In genomic region chrX:71365011-71365410, GRCm38 (mm10) we compare ENCODE assay signal across 8 mouse cellular contexts. TPM values are rescaled to one million over a fixed set of nuclear protein-coding genes. Genes with fewer than 3 reads are reported as not detected.
DNase-seq lines count a peak whose midpoint lies in the region; ATAC-seq and TF ChIP-seq lines count a peak whose summit lies in the region.

No protein-coding gene starts in this region.

- peak overlapping the region; percentile 83; the same call in 1 of the 2 replicates for H3K27ac ChIP-seq in cortical plate, adult 2 months (ENCODE audit: insufficient read depth, low read length)
- H3K27ac ChIP-seq in heart, embryonic 10.5 days, result peak overlapping the region; percentile 85
- H3K27ac ChIP-seq in kidney, embryonic 16.5 days (ENCODE audit: low read length), result peak overlapping the region; percentile 43; the same call in 1 of the 2 replicates
- H3K27ac ChIP-seq in lung, embryonic 14.5 days (ENCODE audit: low read depth), result 0 out of 2 replicates have a peak overlapping the region, but pooled peaks have one; percentile 24

- H3ac ChIP-seq in C2C12 (ENCODE audit: control insufficient read depth, insufficient read length, low read depth), result peak overlapping the region; percentile 61

- H3K9ac ChIP-seq in kidney, embryonic 16.5 days (replicated peaks; ENCODE audit: low read length), result peak overlapping the region; percentile 72
- H3K9ac ChIP-seq in lung, embryonic 14.5 days, result peak overlapping the region; percentile 64

- TF ChIP-seq POLR2A in cortical plate, adult 2 months (IDR thresholded peaks at IDR 0.05; ENCODE audit: extremely low read depth, insufficient read depth, low read length), result no peak

- peak; percentile 53 for DNase-seq in Muller cell, postnatal 12 days (ENCODE audit: inconsistent ontology term)
- DNase-seq in heart, embryonic 10.5 days (ENCODE audit: low spot score), result no peak
- DNase-seq in lung, embryonic 14.5 days, result peak; percentile 23
- peak; percentile 18 for DNase-seq in retina, embryonic 14.5 days (ENCODE audit: low spot score)

- 26% methylated on average over 19 of the region's 20 CpGs for WGBS in heart, embryonic 10.5 days
- WGBS in kidney, embryonic 16.5 days, result 32% methylated on average over 15 of the region's 20 CpGs
- WGBS in lung, embryonic 14.5 days, result 16% methylated on average over 18 of the region's 20 CpGs

- peak; percentile 80; the same call in 1 of the 2 replicates for ATAC-seq in kidney, embryonic 16.5 days (ENCODE audit: low FRiP score, low TSS enrichment)
- peak; percentile 81 for ATAC-seq in lung, embryonic 14.5 days (ENCODE audit: insufficient read depth)
- ATAC-seq in monocyte, adult 5-6 weeks (replicated peaks; ENCODE audit: insufficient number of reproducible peaks, low FRiP score, low TSS enrichment, poor library complexity, severe bottlenecking), result no peak

- peak overlapping the region; percentile 52 for H3K4me2 ChIP-seq in kidney, embryonic 16.5 days (replicated peaks; ENCODE audit: low read depth, low read length)
- peak overlapping the region; percentile 68 for H3K4me2 ChIP-seq in lung, embryonic 14.5 days

- H3K79me3 ChIP-seq in C2C12 (ENCODE audit: low read depth), result no peaks in the 10 kb centered on the region

- H3K4me1 ChIP-seq in cortical plate, adult 2 months (ENCODE audit: control insufficient read depth, insufficient read depth, low read length), result no peaks in the 10 kb centered on the region
- no peaks in the 10 kb centered on the region for H3K4me1 ChIP-seq in heart, embryonic 10.5 days
- no peaks in the 10 kb centered on the region for H3K4me1 ChIP-seq in kidney, embryonic 16.5 days (ENCODE audit: insufficient read depth, low read length)
- H3K4me1 ChIP-seq in lung, embryonic 14.5 days (ENCODE audit: insufficient read depth), result no peaks in the 10 kb centered on the region

- H3K79me2 ChIP-seq in C2C12 (ENCODE audit: control insufficient read depth, insufficient read depth), result no peaks in the 10 kb centered on the region

- TF ChIP-seq CTCF in C2C12 (IDR thresholded peaks at IDR 0.05; ENCODE audit: control insufficient read depth, insufficient read depth, insufficient read length), result no peak
- no peak for TF ChIP-seq CTCF in cortical plate, adult 2 months (IDR thresholded peaks at IDR 0.05; ENCODE audit: extremely low read depth, insufficient read depth, low read length)
- no peak for TF ChIP-seq CTCF in lung, embryonic 14.5 days (IDR thresholded peaks at IDR 0.05; ENCODE audit: low read depth)

- H3K4me3 ChIP-seq in C2C12 (ENCODE audit: insufficient read depth, poor library complexity, severe bottlenecking), result peak overlapping the region; percentile 30
- H3K4me3 ChIP-seq in cortical plate, adult 2 months (ENCODE audit: insufficient read depth, low read length), result peak overlapping the region; percentile 94
- peak overlapping the region; percentile 67 for H3K4me3 ChIP-seq in heart, embryonic 10.5 days
- H3K4me3 ChIP-seq in kidney, embryonic 16.5 days (ENCODE audit: low read length), result peak overlapping the region; percentile 60
- H3K4me3 ChIP-seq in lung, embryonic 14.5 days (ENCODE audit: low read depth, low read length), result peak overlapping the region; percentile 58

- no peaks in the 10 kb centered on the region for H3K36me3 ChIP-seq in C2C12 (ENCODE audit: control insufficient read depth, insufficient read depth)
- H3K36me3 ChIP-seq in heart, embryonic 10.5 days, result no peaks in the 10 kb centered on the region
- no peaks in the 10 kb centered on the region for H3K36me3 ChIP-seq in kidney, embryonic 16.5 days (ENCODE audit: insufficient read depth, low read length)
- H3K36me3 ChIP-seq in lung, embryonic 14.5 days (ENCODE audit: insufficient read depth), result no peaks in the 10 kb centered on the region

- no peaks in the 10 kb centered on the region for H3K27me3 ChIP-seq in C2C12 (ENCODE audit: control insufficient read depth, insufficient read depth, insufficient read length)
- no peaks in the 10 kb centered on the region for H3K27me3 ChIP-seq in heart, embryonic 10.5 days (ENCODE audit: insufficient read depth, poor library complexity, severe bottlenecking)
- H3K27me3 ChIP-seq in kidney, embryonic 16.5 days (ENCODE audit: insufficient read depth, low read length), result no peaks in the 10 kb centered on the region
- H3K27me3 ChIP-seq in lung, embryonic 14.5 days (ENCODE audit: insufficient read depth, low read length), result no peaks in the 10 kb centered on the region

- H3K9me3 ChIP-seq in heart, embryonic 10.5 days, result no peaks in the 10 kb centered on the region
- no peaks in the 10 kb centered on the region for H3K9me3 ChIP-seq in kidney, embryonic 16.5 days (ENCODE audit: low read length)
- no peaks in the 10 kb centered on the region for H3K9me3 ChIP-seq in lung, embryonic 14.5 days (ENCODE audit: low read depth, low read length)

TF ChIP-seq in C2C12, 6 proteins besides CTCF, POLR2A, EP300 and RAD21:
- TF ChIP-seq USF1 (IDR thresholded peaks at IDR 0.05; ENCODE audit: low read depth) (no peak), FOSL1 (IDR thresholded peaks at IDR 0.05; ENCODE audit: insufficient read depth, low read length, poor library complexity, severe bottlenecking) (no peak), MAX (IDR thresholded peaks at IDR 0.05) (no peak), MYOG (IDR thresholded peaks at IDR 0.05; ENCODE audit: control insufficient read depth, extremely low read depth, insufficient read length) (no peak), CEBPB (IDR thresholded peaks at IDR 0.05; ENCODE audit: low read depth) (no peak), MYOD1 (IDR thresholded peaks at IDR 0.05; ENCODE audit: control insufficient read depth, insufficient read length, low read depth) (no peak)

RNA-seq across cellular contexts. Expression of gene Mtmr1, which starts 0.5 kb away (rescaled TPM):
- polyA plus RNA-seq in C2C12 (2012; fragmentation: generic; extraction: Trizol), result 2.6 TPM
- polyA plus RNA-seq in cortical plate, adult 2 months (2012; rRNA removed), result 24.1 and 29.7 TPM in 2 replicates
- 7.1 and 8.9 TPM in 2 replicates for polyA plus RNA-seq in heart, embryonic 10.5 days (2016; fragmentation: Nextera tagmentation; extraction: Ambion mirVana)
- 9.5 and 9.7 TPM in 2 replicates for polyA plus RNA-seq in kidney, embryonic 16.5 days (2015; fragmentation: Nextera tagmentation; extraction: Ambion mirVana)
- 10.5 and 11.3 TPM in 2 replicates for polyA plus RNA-seq in lung, embryonic 14.5 days (2014; fragmentation: Nextera tagmentation; extraction: Ambion mirVana)
- total RNA-seq in monocyte, adult 5-6 weeks (2017), result 36.1 to 66.1 TPM (median 41.8 TPM) in 3 replicates

Comparison
In these comparisons a context has a peak if more than half of its experiments do, and no peak if none do; other contexts are left out.
1. H3K4me3 ChIP-seq: peak in every context shown above with its lines; median percentile 94 in cortical plate, adult 2 months; 67 in heart, embryonic 10.5 days; 60 in kidney, embryonic 16.5 days; 58 in lung, embryonic 14.5 days; 30 in C2C12.
2. H3K27ac ChIP-seq: peak in every context shown above with its lines; median percentile 85 in heart, embryonic 10.5 days; 83 in cortical plate, adult 2 months; 43 in kidney, embryonic 16.5 days; 24 in lung, embryonic 14.5 days.